Mouse (Mus musculus) neural tube, embryonic 12.5 days (tissue): Measurements from ENCODE around the gene Ugt8a. TPM values are rescaled to one million over a fixed set of nuclear protein-coding genes. Genes with fewer than 3 reads are reported as not detected.

Experiments used
- ATAC-seq: fragments of 200-750 bp; cut with Nextera tagmentation; 2 replicates; pipeline ENCODE4 v1.8.0; 2017; ENCODE audit warnings: low read depth, mild to moderate bottlenecking, moderate TSS enrichment, moderate library complexity; ENCODE audit not compliant: low FRiP score
- H3K27ac ChIP-seq: fragments of 300-500 bp; sonication (generic); 2 replicates; pipeline ENCODE4 v1.5.1; 2016
- H3K27me3 ChIP-seq: fragments of 300-500 bp; sonication (generic); replicated peaks from 2 replicates; pipeline ENCODE4 v1.6.1; 2016; ENCODE audit warnings: mild to moderate bottlenecking
- H3K36me3 ChIP-seq: fragments of 300-500 bp; sonication (generic); 2 replicates; pipeline ENCODE4 v1.6.1; 2016; ENCODE audit warnings: mild to moderate bottlenecking
- H3K4me1 ChIP-seq: fragments of 300-500 bp; sonication (generic); 2 replicates; pipeline ENCODE4 v1.6.1; 2016
- H3K4me2 ChIP-seq: fragments of 300-500 bp; sonication (generic); replicated peaks from 2 replicates; pipeline ENCODE4 v1.6.1; 2016; ENCODE audit warnings: mild to moderate bottlenecking
- H3K4me3 ChIP-seq: fragments of 300-500 bp; sonication (generic); 2 replicates; pipeline ENCODE4 v1.5.1; 2016
- H3K9ac ChIP-seq: fragments of 300-500 bp; sonication (generic); 2 replicates; pipeline ENCODE4 v1.6.1; 2016; ENCODE audit warnings: mild to moderate bottlenecking
- H3K9me3 ChIP-seq: fragments of 300-500 bp; sonication (generic); 2 replicates; pipeline ENCODE4 v1.6.1; 2016; ENCODE audit warnings: mild to moderate bottlenecking
- WGBS: fragments of 180-500 bp; shearing (Covaris S2); methylation state at CpG from one replicate; pipeline ENCODE4 v1.1.7; 2016; 5-methylcytosine and 5-hydroxymethylcytosine counted together
- polyA plus RNA-seq: library from polyadenylated mRNA; unstranded; fragments of >200 nt; fragmentation: Nextera tagmentation; extraction: Ambion mirVana; gene quantifications from 2 replicates; pipeline ENCODE4 v1.2.1, GENCODE M21; 2016

The Ugt8a gene
- polyA plus RNA-seq, 1 experiment from 2014 or later, result 4.1 TPM

GRCm38 (mm10) chr3:125932594-125933237 lies 5.7 kb downstream of the Ugt8a start:
- H3K9ac ChIP-seq, result no peak overlapping the region
- H3K4me1 ChIP-seq, result peaks cover 6% of the 10 kb centered on the region; the same call in 1 of the 2 replicates
- no peaks in the 10 kb centered on the region for H3K9me3 ChIP-seq
- H3K27me3 ChIP-seq, result 0 out of 2 replicates have a peak, but pooled peaks cover 4% of the 10 kb centered on the region
- WGBS, result 90% methylated on average over 3 of the region's 3 CpGs
- no peak for ATAC-seq
- H3K4me3 ChIP-seq, result no peak overlapping the region
- no peak overlapping the region for H3K27ac ChIP-seq
- H3K4me2 ChIP-seq, result no peak overlapping the region
- no peaks in the 10 kb centered on the region for H3K36me3 ChIP-seq

DNA sequence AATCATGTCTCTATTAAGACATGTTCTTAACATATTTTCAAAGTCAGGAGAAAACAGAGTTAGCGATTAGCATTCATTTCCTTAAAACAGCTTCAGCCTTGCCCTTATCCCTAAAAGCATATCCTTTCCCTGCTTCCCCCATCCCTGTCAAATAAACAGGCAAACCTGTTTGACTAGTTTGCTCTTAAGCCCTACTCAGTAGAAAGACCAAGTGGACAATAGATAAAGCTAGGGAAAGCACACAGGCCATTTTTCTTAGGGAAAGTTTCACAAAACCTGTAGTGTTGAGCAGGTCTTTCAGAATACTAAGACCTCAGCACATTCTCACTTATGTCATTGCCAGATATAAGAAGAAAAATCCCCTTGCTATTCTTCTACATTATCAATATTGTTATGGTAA lies 7.4 kb downstream of the Ugt8a start:
- no peak overlapping the region for H3K4me3 ChIP-seq
- no peaks in the 10 kb centered on the region for H3K36me3 ChIP-seq
- H3K27me3 ChIP-seq, result no peaks in the 10 kb centered on the region
- no peak overlapping the region for H3K4me2 ChIP-seq
- no peaks in the 10 kb centered on the region for H3K9me3 ChIP-seq
- no peak overlapping the region for H3K9ac ChIP-seq
- no peak for ATAC-seq
- no peaks in the 10 kb centered on the region for H3K4me1 ChIP-seq
- 61% methylated on average over 1 of the region's 1 CpGs for WGBS
- H3K27ac ChIP-seq, result no peak overlapping the region

- no peak for ATAC-seq
- WGBS, result 95% methylated on average over 2 of the region's 2 CpGs
Observed at GRCm38 (mm10) chr3:125920876-125921275, 17.5 kb downstream of the Ugt8a start.

DNA sequence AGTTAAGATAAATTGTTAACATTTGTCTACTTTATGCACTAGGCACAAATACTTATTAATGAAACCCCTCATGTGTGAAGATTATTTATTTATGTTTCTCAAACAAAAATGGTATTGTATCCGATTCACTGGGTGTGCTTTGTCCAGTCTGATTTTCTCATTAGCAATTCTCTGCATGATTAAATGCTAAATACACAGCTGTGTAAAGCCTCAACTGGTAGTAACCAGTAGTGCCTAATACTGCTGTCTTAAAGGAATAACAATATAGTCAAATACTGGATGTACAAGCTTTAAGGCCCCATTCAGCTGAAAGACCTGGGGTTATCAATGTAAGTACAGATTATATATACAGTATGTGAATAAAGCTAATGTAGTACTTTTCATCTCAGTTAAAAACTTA lies 39.4 kb downstream of the Ugt8a start:
- Histone ChIP-seq H3K36me3 (no peaks in the 10 kb centered on the region), H3K4me3 (no peak overlapping the region), H3K4me1 (no peaks in the 10 kb centered on the region), H3K9me3 (no peaks in the 10 kb centered on the region), H3K4me2 (no peak overlapping the region), H3K27me3 (no peaks in the 10 kb centered on the region), H3K9ac (no peak overlapping the region), H3K27ac (no peak overlapping the region)
- 70% methylated on average over 1 of the region's 1 CpGs for WGBS
- ATAC-seq, result no peak

More at GRCm38 (mm10) chr3:125920876-125921275, 17.5 kb downstream of the Ugt8a start:
- Histone ChIP-seq H3K27ac (no peak overlapping the region), H3K4me3 (no peak overlapping the region), H3K9me3 (no peaks in the 10 kb centered on the region), H3K4me1 (no peaks in the 10 kb centered on the region), H3K27me3 (no peaks in the 10 kb centered on the region), H3K4me2 (no peak overlapping the region), H3K36me3 (no peaks in the 10 kb centered on the region), H3K9ac (no peak overlapping the region)

DNA sequence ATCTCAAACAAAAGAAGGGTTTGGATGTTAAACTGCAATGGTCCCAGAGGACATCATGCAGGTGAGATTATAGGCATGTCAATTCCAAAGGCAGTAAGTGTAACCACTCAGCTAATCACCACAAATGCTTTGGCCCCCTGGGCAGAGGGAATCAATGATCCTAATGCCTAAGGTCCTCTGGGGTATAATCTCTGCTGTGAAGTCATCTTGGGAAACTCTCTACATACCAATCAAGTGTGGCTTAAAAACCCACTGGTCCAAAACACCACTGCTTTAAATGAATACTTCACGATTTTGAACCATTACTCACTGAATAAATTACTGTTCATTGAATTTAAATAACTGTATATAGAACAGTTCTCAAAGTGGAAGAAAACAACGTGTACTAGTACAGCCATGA lies 51.3 kb downstream of the Ugt8a start:
- Histone ChIP-seq H3K36me3 (no peaks in the 10 kb centered on the region), H3K27ac (no peak overlapping the region), H3K9ac (no peak overlapping the region), H3K4me3 (no peak overlapping the region), H3K4me2 (no peak overlapping the region), H3K4me1 (no peaks in the 10 kb centered on the region), H3K27me3 (no peaks in the 10 kb centered on the region), H3K9me3 (no peaks in the 10 kb centered on the region)
- 52% methylated on average over 2 of the region's 2 CpGs for WGBS
- ATAC-seq, result no peak

DNA sequence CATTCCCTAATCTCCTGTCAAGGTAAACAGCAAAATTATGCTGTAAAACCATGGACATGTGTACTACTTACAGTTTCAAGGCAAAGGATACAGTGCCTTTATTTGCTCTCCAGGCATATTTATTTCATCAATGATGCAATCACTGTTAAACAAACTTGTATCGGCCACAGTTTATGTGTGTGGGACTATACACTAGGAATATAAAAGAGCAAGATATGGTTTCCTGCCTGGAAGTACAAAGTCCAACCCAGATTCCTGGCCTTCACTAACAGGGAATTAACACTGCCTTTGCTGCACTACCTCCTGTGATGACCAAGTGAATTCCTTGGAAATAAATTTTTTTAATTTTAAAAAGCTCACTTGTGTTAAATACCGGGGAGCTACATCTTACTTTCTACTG lies 53.5 kb downstream of the Ugt8a start:
- Histone ChIP-seq H3K4me2 (no peak overlapping the region), H3K27ac (no peak overlapping the region), H3K4me3 (no peak overlapping the region), H3K9ac (no peak overlapping the region), H3K27me3 (no peaks in the 10 kb centered on the region), H3K4me1 (no peaks in the 10 kb centered on the region), H3K36me3 (no peaks in the 10 kb centered on the region), H3K9me3 (no peaks in the 10 kb centered on the region)
- no peak for ATAC-seq
- WGBS, result 90% methylated on average over 2 of the region's 2 CpGs

- H3K4me2 ChIP-seq, result no peak overlapping the region
- 73% methylated on average over 2 of the region's 2 CpGs for WGBS
- H3K27me3 ChIP-seq, result no peaks in the 10 kb centered on the region
- ATAC-seq, result no peak
- H3K9me3 ChIP-seq, result no peaks in the 10 kb centered on the region
- no peaks in the 10 kb centered on the region for H3K36me3 ChIP-seq
- H3K4me1 ChIP-seq, result no peaks in the 10 kb centered on the region
- no peak overlapping the region for H3K27ac ChIP-seq
- H3K9ac ChIP-seq, result no peak overlapping the region
- no peak overlapping the region for H3K4me3 ChIP-seq
Observed at GRCm38 (mm10) chr3:125884423-125884822, 54.0 kb downstream of the Ugt8a start.

GRCm38 (mm10) chr3:125883009-125883408 lies 55.4 kb downstream of the Ugt8a start:
- ATAC-seq, result no peak

DNA sequence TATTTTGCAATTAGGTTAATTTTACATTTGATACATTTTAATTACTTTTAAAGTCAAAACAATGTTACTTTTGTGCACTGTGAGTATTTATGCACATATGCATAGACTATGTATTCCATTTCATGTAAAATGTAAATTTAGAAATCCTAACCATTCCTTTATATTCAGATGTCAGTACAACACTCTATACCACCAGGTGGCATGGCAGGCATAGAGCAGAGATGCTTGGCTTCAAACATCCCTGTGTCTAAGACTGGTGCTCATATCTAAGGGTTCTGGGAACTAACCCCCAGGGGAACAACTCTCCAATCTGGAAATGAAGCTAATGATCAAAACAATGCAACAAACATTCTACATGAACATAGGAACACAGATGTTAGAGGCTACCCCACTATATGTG lies 56.6 kb downstream of the Ugt8a start:
- H3K4me1 ChIP-seq, result no peaks in the 10 kb centered on the region
- ATAC-seq, result 0 out of 2 replicates have a peak, but pooled peaks have one; percentile 37
- H3K4me3 ChIP-seq, result no peak overlapping the region
- H3K9me3 ChIP-seq, result no peaks in the 10 kb centered on the region
- no peak overlapping the region for H3K27ac ChIP-seq
- H3K27me3 ChIP-seq, result no peaks in the 10 kb centered on the region
- no peaks in the 10 kb centered on the region for H3K36me3 ChIP-seq
- no peak overlapping the region for H3K9ac ChIP-seq
- no peak overlapping the region for H3K4me2 ChIP-seq

More at GRCm38 (mm10) chr3:125883009-125883408, 55.4 kb downstream of the Ugt8a start:
- Histone ChIP-seq H3K4me2 (no peak overlapping the region), H3K36me3 (no peaks in the 10 kb centered on the region), H3K27ac (no peak overlapping the region), H3K27me3 (no peaks in the 10 kb centered on the region), H3K4me1 (no peaks in the 10 kb centered on the region), H3K9me3 (no peaks in the 10 kb centered on the region), H3K9ac (no peak overlapping the region), H3K4me3 (no peak overlapping the region)

DNA sequence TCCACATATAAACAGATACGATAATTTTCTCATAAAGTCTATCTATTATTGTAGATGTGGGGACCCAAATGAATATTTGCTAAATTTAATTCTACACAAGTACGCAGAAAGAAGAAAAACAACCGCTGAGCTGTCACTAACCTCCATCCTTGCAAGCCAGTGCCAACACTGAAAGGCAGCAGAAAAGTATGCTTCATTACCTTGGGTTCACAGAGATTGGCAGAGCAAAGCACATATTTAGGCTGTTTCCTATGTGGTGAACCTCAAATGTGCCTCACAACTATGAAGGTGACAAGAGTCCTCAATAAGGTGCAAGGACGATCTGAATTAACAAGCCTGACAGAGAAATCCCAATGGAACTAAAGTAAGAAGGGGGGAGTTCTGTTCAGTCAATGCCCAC lies 64.0 kb downstream of the Ugt8a start:
- Histone ChIP-seq H3K4me2 (no peak overlapping the region), H3K27me3 (no peaks in the 10 kb centered on the region), H3K4me3 (no peak overlapping the region), H3K36me3 (no peaks in the 10 kb centered on the region), H3K4me1 (no peaks in the 10 kb centered on the region), H3K9me3 (no peaks in the 10 kb centered on the region), H3K27ac (no peak overlapping the region), H3K9ac (no peak overlapping the region)
- no peak for ATAC-seq
- 91% methylated on average over 4 of the region's 4 CpGs for WGBS

DNA sequence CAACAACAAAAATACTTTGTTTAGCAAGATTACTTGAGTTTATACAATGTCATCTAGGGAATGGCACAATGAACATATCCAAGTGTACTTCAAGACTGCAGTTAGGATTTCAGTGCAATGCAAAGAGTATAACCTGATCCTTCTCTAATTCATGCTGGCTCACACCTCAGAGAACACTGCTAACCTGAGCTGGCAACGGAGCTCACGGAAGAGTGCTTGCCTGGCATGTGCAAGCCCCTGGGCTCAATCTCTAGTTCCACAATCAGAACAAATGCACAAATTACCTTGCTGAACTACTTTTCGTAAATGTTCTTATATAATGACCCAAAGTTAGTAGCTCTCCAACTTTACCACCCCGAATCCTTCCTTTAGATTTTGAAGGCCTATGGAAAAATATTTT lies 68.5 kb downstream of the Ugt8a start:
- Histone ChIP-seq H3K27ac (no peak overlapping the region), H3K4me3 (no peak overlapping the region), H3K4me1 (no peaks in the 10 kb centered on the region), H3K9me3 (no peaks in the 10 kb centered on the region), H3K9ac (no peak overlapping the region), H3K27me3 (no peaks in the 10 kb centered on the region), H3K4me2 (no peak overlapping the region), H3K36me3 (no peaks in the 10 kb centered on the region)
- WGBS, result 91% methylated on average over 4 of the region's 4 CpGs
- no peak for ATAC-seq

- H3K4me3 ChIP-seq, result no peak overlapping the region
- no peaks in the 10 kb centered on the region for H3K9me3 ChIP-seq
- H3K36me3 ChIP-seq, result no peaks in the 10 kb centered on the region
- no peak overlapping the region for H3K9ac ChIP-seq
- no peaks in the 10 kb centered on the region for H3K4me1 ChIP-seq
- no peak overlapping the region for H3K4me2 ChIP-seq
- no peaks in the 10 kb centered on the region for H3K27me3 ChIP-seq
- H3K27ac ChIP-seq, result no peak overlapping the region
- WGBS, result 68% methylated on average over 3 of the region's 3 CpGs
- no peak for ATAC-seq
Observed at GRCm38 (mm10) chr3:125861601-125862000, 76.8 kb downstream of the Ugt8a start.

DNA sequence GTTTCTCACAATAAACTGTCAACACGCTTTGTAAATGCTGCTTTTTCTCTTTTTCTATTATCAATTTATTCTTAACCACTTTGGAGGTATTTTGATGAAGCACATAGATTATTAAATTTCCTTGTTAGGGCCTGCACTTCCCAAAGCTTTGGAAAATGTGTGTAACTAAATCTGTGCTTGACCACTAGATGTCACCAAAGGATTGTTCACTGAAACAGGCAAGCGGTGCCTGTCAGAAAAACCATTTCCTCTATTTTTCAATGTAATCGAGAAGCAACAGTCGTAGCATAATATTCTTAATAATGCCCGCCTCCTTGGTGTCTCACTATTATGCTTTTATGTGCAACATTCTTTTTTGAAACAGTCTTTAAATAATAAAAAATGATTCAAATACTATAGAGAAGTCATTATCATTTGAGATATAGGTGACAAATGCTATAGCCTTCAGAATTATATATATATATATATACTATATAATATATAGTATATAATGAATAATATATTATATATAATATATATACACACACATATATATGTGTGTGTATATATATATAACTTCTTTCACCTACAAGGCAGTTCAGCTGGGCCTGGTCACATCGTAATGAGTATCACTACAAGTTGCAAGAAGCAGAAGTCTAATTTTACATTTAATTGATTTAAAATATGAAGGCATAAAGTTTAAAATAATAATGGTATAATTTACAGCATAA lies 89.1 kb downstream of the Ugt8a start:
- Histone ChIP-seq H3K4me2 (no peak overlapping the region), H3K27ac (no peak overlapping the region), H3K27me3 (no peaks in the 10 kb centered on the region), H3K4me3 (no peak overlapping the region), H3K36me3 (no peaks in the 10 kb centered on the region), H3K9me3 (no peaks in the 10 kb centered on the region), H3K4me1 (no peaks in the 10 kb centered on the region), H3K9ac (no peak overlapping the region)
- ATAC-seq, result peak; percentile 29; the same call in 1 of the 2 replicates
- WGBS, result 31% methylated on average over 6 of the region's 6 CpGs
